Mouse (Mus musculus) right cerebral cortex, adult 18-20 months (tissue): Measurements from ENCODE around the gene Lrrc72.

ENCODE experiments used
- DNase-seq: peaks from one replicate; pipeline ENCODE4 v3.0.0; 2022; ENCODE audit warnings: mixed read lengths

Lrrc72 gene

DNA sequence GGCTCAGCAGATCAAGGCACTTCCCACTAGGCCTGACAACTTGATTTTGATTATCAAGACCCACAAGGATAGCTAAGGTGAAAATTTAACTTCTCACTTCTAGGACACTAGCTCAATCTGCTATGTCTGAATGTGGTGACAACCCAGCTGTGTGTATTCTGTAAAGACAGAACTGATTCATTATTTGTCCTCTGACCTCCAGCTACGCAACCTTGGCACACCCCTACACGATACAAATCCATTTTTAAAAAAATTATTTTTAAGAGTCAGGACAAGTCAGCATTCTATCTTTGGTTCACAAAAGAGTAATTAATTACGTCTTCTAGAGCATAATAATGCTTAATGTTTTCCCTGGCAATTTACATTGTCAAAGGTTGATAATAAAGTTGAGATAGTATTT lies 63.6 kb downstream of the Lrrc72 start:
- no peak for DNase-seq

DNA sequence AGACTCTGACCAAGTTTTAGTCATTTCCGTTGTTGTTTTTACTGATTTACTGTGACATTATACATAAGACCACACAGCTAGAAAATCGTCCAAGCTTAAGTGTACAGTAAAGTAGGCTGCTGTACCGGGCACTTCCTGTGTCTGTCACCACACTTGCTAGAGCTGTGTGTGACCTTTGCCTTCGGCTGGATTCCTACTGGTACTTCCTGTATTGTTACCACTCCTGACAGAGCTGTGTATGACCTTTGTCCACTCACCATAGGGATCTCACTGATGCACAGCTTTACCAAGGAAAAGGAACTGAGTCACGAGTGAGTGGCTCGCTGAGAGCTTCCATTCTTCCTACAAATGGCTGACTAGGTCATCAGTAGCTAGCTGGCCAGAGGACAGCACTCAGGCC lies 66.1 kb downstream of the Lrrc72 start:
- no peak for DNase-seq

DNA sequence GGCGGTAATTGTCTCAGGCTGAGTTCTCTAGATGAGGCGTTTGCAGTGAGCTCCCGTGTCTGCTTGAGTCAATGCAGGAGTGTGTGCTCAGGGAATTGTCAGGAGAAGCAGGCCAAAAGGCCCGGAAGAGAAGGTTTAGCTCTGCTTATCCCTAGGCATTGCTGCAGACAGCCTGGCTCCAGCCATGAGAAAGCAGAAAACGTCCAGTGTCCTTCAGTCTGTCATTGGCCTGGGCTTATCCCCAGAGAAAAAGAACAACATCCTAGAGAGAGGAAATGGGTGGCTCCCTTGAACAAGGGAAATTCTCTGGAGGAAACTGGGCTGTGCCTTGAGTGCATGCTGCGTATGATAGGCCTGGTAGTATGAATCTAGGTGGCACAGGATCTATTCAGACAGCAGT lies 70.6 kb downstream of the Lrrc72 start:
- DNase-seq = no peak

DNA sequence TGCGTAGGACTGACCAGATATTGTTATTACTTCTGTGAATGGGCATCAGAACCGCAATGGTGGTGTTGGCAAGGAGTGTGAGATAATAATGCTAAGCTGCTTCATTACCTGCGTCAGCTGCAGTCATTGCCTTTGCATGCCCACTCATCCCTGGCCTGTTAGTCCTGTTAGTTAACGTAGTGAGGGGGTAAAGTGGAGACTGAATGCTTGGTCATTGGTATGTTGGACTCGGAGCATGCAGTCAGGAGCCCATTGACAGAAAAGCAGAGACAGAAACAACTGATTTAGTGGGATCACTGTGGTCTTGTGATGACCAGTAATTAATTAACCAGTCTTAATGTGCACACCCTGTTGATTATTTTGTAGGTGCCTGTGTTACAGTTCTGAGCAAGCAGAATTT lies 76.0 kb downstream of the Lrrc72 start:
- no peak for DNase-seq

DNA sequence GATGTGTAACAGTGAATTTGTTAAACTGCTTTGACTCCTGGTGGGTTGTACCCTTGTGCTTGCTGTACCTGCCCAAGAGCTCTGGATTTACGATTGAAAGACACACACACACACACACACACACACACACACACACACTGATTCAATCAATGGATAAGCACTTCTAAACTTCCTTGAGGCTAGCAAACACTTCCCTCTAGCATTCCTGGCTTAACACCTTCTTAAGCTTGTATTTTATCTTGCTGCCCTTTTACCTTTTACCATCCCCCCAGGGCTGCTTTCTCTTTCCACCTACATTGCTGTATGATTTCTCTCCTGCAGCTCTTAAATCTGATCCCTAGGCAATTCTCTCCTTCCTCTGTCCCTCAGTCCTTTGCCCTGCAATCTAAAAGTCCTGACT lies 87.9 kb downstream of the Lrrc72 start:
- DNase-seq = no peak

DNA sequence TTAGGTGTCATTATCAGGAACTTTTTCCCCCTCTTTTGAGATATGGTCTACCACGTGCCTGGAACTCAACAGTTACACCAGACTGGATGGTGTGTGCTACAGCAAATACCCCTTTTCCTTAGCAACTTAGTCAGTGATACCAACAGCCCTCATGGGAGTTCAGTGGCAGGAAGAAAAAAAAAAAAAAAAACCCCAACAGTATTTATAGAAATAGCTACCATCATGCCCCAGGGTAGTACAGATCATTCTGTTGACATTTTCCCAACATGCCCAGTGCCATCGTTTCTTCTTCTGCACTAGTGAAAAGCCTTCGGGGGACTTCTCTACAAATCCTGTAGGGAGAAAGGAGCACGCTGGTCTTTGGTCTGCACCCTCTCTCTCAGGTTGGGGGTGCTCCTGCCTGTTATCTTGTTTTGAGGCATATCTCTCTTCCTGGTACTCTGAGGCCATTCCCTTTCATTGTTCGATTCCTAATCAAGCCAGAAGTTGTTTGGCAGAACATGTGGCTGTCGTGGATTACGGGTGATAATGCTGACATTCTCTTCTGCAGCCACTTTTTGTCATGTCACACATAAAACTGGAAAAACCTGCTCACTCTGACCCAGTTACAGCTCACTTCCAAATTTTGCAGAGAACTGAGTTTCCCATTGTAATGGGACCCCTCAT lies 88.9 kb downstream of the Lrrc72 start:
- DNase-seq = no peak
